Mouse (Mus musculus) embryonic facial prominence, embryonic 13.5 days (tissue): Measurements from ENCODE around the gene Nphp4. TPM values are rescaled to one million over a fixed set of nuclear protein-coding genes. Genes with fewer than 3 reads are reported as not detected.
"Not testable (repeated sequence)": the region's sequence is repeated elsewhere in the genome, so short reads cannot be mapped to it uniquely, and the experiment has no call there.

Experiments used
- ATAC-seq: fragments of 200-750 bp; cut with Nextera tagmentation; 2 replicates; pipeline ENCODE4 v1.8.0; 2017; ENCODE audit warnings: low read depth; ENCODE audit not compliant: insufficient number of reproducible peaks, insufficient read depth, low FRiP score, low TSS enrichment
- H3K27ac ChIP-seq: fragments of 300-500 bp; sonication (generic); 2 replicates; pipeline ENCODE4 v1.5.1; 2015; ENCODE audit warnings: moderate library complexity, mild to moderate bottlenecking, inconsistent platforms
- H3K27me3 ChIP-seq: fragments of 300-500 bp; sonication (generic); 2 replicates; pipeline ENCODE4 v1.6.1; 2015; ENCODE audit warnings: mild to moderate bottlenecking, inconsistent platforms
- H3K36me3 ChIP-seq: fragments of 300-500 bp; sonication (generic); 2 replicates; pipeline ENCODE4 v1.6.1; 2015; ENCODE audit warnings: mild to moderate bottlenecking, inconsistent platforms
- H3K4me1 ChIP-seq: fragments of 300-500 bp; sonication (generic); 2 replicates; pipeline ENCODE4 v1.6.1; 2015; ENCODE audit warnings: inconsistent platforms
- H3K4me2 ChIP-seq: fragments of 300-500 bp; sonication (generic); 2 replicates; pipeline ENCODE4 v1.6.1; 2015; ENCODE audit warnings: moderate library complexity, mild to moderate bottlenecking, inconsistent platforms
- H3K4me3 ChIP-seq: fragments of 300-500 bp; sonication (generic); 2 replicates; pipeline ENCODE4 v1.5.1; 2015; ENCODE audit warnings: mild to moderate bottlenecking, inconsistent platforms
- H3K9ac ChIP-seq: fragments of 300-500 bp; sonication (generic); 2 replicates; pipeline ENCODE4 v1.6.1; 2015; ENCODE audit warnings: mild to moderate bottlenecking, inconsistent platforms
- H3K9me3 ChIP-seq: fragments of 300-500 bp; sonication (generic); 2 replicates; pipeline ENCODE4 v1.6.1; 2016; ENCODE audit warnings: inconsistent platforms
- WGBS: fragments of 180-500 bp; shearing (Covaris S2); methylation state at CpG from one replicate; pipeline ENCODE4 v1.1.7; 2015; ENCODE audit warnings: mixed read lengths; 5-methylcytosine and 5-hydroxymethylcytosine counted together
- polyA plus RNA-seq: library from polyadenylated mRNA; unstranded; fragments of >200 nt; fragmentation: Nextera tagmentation; extraction: Ambion mirVana; gene quantifications from 2 replicates; pipeline ENCODE4 v1.2.1, GENCODE M21; 2015

Gene Nphp4
- polyA plus RNA-seq, 1 experiment from 2014 or later = 2.8 TPM

- ATAC-seq = no peak
- H3K4me2 ChIP-seq = no peak overlapping the region
- H3K27me3 ChIP-seq = no peaks in the 10 kb centered on the region
- WGBS = 22% methylated on average over 9 of the region's 9 CpGs
- peaks cover 15% of the 10 kb centered on the region; the same call in 1 of the 2 replicates for H3K36me3 ChIP-seq
- H3K9me3 ChIP-seq = 0 out of 2 replicates have a peak, but pooled peaks cover 2% of the 10 kb centered on the region
- H3K9ac ChIP-seq = no peak overlapping the region
- no peak overlapping the region for H3K27ac ChIP-seq
- H3K4me1 ChIP-seq = no peaks in the 10 kb centered on the region
- H3K4me3 ChIP-seq = no peak overlapping the region
These were observed 64.7 kb downstream of the Nphp4 start for GRCm38 (mm10) chr4:152541172-152541571.

GRCm38 (mm10) chr4:152542447-152542846 is 65.9 kb downstream of the Nphp4 start:
- peaks cover 15% of the 10 kb centered on the region; the same call in 1 of the 2 replicates for H3K36me3 ChIP-seq
- WGBS = 98% methylated on average over 11 of the region's 11 CpGs
- no peak overlapping the region for H3K9ac ChIP-seq
- H3K9me3 ChIP-seq = 0 out of 2 replicates have a peak, but pooled peaks cover 2% of the 10 kb centered on the region
- ATAC-seq = no peak
- peaks cover 3% of the 10 kb centered on the region; the same call in 1 of the 2 replicates for H3K4me1 ChIP-seq
- H3K27me3 ChIP-seq = no peaks in the 10 kb centered on the region; the same call in none of the 2 replicates
- H3K4me2 ChIP-seq = no peak overlapping the region
- no peak overlapping the region for H3K27ac ChIP-seq
- H3K4me3 ChIP-seq = no peak overlapping the region

- Histone ChIP-seq H3K9ac (no peak overlapping the region), H3K36me3 (peaks cover 15% of the 10 kb centered on the region), H3K27ac (no peak overlapping the region), H3K4me3 (no peak overlapping the region), H3K27me3 (no peaks in the 10 kb centered on the region; the same call in none of the 2 replicates), H3K4me2 (no peak overlapping the region), H3K4me1 (peaks cover 13% of the 10 kb centered on the region), H3K9me3 (0 out of 2 replicates have a peak, but pooled peaks cover 2% of the 10 kb centered on the region)
- ATAC-seq = no peak
- 64% methylated on average over 8 of the region's 8 CpGs for WGBS
These were observed 70.0 kb downstream of the Nphp4 start for GRCm38 (mm10) chr4:152546481-152546880.

GRCm38 (mm10) chr4:152547886-152548663 is 71.6 kb downstream of the Nphp4 start:
- no peak for ATAC-seq
- Histone ChIP-seq H3K27ac (no peak overlapping the region), H3K36me3 (peaks cover 5% of the 10 kb centered on the region), H3K4me2 (peak overlapping the region; percentile 32), H3K4me3 (no peak overlapping the region), H3K9me3 (0 out of 2 replicates have a peak, but pooled peaks cover 2% of the 10 kb centered on the region), H3K4me1 (peaks cover 13% of the 10 kb centered on the region), H3K9ac (peak overlapping the region; percentile 32; the same call in 1 of the 2 replicates), H3K27me3 (no peaks in the 10 kb centered on the region; the same call in none of the 2 replicates)
- WGBS = 41% methylated on average over 37 of the region's 37 CpGs

GRCm38 (mm10) chr4:152549507-152550202 is 73.1 kb downstream of the Nphp4 start:
- Histone ChIP-seq H3K27ac (no peak overlapping the region), H3K9me3 (0 out of 2 replicates have a peak, but pooled peaks cover 2% of the 10 kb centered on the region), H3K4me2 (no peak overlapping the region), H3K4me3 (no peak overlapping the region), H3K9ac (no peak overlapping the region), H3K36me3 (peaks cover 5% of the 10 kb centered on the region), H3K4me1 (peaks cover 13% of the 10 kb centered on the region), H3K27me3 (no peaks in the 10 kb centered on the region; the same call in none of the 2 replicates)
- WGBS = 91% methylated on average over 18 of the region's 18 CpGs
- no peak for ATAC-seq

GRCm38 (mm10) chr4:152550203-152550549 is 73.7 kb downstream of the Nphp4 start:
- peaks cover 4% of the 10 kb centered on the region for H3K36me3 ChIP-seq
- H3K4me1 ChIP-seq = peaks cover 13% of the 10 kb centered on the region
- 0 out of 2 replicates have a peak, but pooled peaks cover 2% of the 10 kb centered on the region for H3K9me3 ChIP-seq
- H3K4me3 ChIP-seq = no peak overlapping the region
- 77% methylated on average over 6 of the region's 6 CpGs for WGBS
- H3K27ac ChIP-seq = no peak overlapping the region
- H3K4me2 ChIP-seq = no peak overlapping the region
- ATAC-seq = no peak
- H3K27me3 ChIP-seq = no peaks in the 10 kb centered on the region; the same call in none of the 2 replicates
- no peak overlapping the region for H3K9ac ChIP-seq

GRCm38 (mm10) chr4:152553582-152554285 is 77.2 kb downstream of the Nphp4 start:
- Histone ChIP-seq H3K4me1 (peaks cover 11% of the 10 kb centered on the region), H3K27ac (no peak overlapping the region), H3K36me3 (no peaks in the 10 kb centered on the region; the same call in 1 of the 2 replicates), H3K9me3 (no peaks in the 10 kb centered on the region), H3K4me2 (no peak overlapping the region), H3K27me3 (no peaks in the 10 kb centered on the region), H3K9ac (0 out of 2 replicates have a peak overlapping the region, but pooled peaks have one; percentile 2), H3K4me3 (no peak overlapping the region)
- no peak for ATAC-seq
- 90% methylated on average over 8 of the region's 8 CpGs for WGBS

GRCm38 (mm10) chr4:152554421-152554820 is 77.9 kb downstream of the Nphp4 start:
- no peaks in the 10 kb centered on the region for H3K27me3 ChIP-seq
- ATAC-seq = no peak
- peaks cover 11% of the 10 kb centered on the region for H3K4me1 ChIP-seq
- no peaks in the 10 kb centered on the region for H3K9me3 ChIP-seq
- H3K9ac ChIP-seq = 0 out of 2 replicates have a peak overlapping the region, but pooled peaks have one; percentile 2
- no peak overlapping the region for H3K27ac ChIP-seq
- WGBS = 63% methylated on average over 18 of the region's 18 CpGs
- H3K4me2 ChIP-seq = no peak overlapping the region
- no peaks in the 10 kb centered on the region; the same call in 1 of the 2 replicates for H3K36me3 ChIP-seq
- H3K4me3 ChIP-seq = no peak overlapping the region

- H3K9me3 ChIP-seq, ATAC-seq, H3K4me3 ChIP-seq, H3K36me3 ChIP-seq, H3K4me2 ChIP-seq, H3K27ac ChIP-seq, H3K27me3 ChIP-seq, H3K9ac ChIP-seq: not testable (repeated sequence)
- WGBS = 73% methylated on average over 3 of the region's 3 CpGs
- peaks cover 14% of the 10 kb centered on the region for H3K4me1 ChIP-seq
These were observed 79.3 kb downstream of the Nphp4 start for GRCm38 (mm10) chr4:152555806-152556205.

- no peaks in the 10 kb centered on the region for H3K36me3 ChIP-seq
- H3K4me1 ChIP-seq = peaks cover 14% of the 10 kb centered on the region
- H3K4me3 ChIP-seq = no peak overlapping the region
- no peaks in the 10 kb centered on the region for H3K27me3 ChIP-seq
- 28% methylated on average over 17 of the region's 17 CpGs for WGBS
- ATAC-seq = no peak
- no peaks in the 10 kb centered on the region for H3K9me3 ChIP-seq
- H3K9ac ChIP-seq = 0 out of 2 replicates have a peak overlapping the region, but pooled peaks have one; percentile 27
- H3K4me2 ChIP-seq = no peak overlapping the region
- H3K27ac ChIP-seq = no peak overlapping the region
These were observed 81.7 kb downstream of the Nphp4 start for GRCm38 (mm10) chr4:152558246-152558645.

GRCm38 (mm10) chr4:152568006-152568405 is 91.5 kb downstream of the Nphp4 start:
- peaks cover 9% of the 10 kb centered on the region for H3K27me3 ChIP-seq
- H3K9ac ChIP-seq = no peak overlapping the region
- H3K27ac ChIP-seq = no peak overlapping the region
- no peak overlapping the region for H3K4me3 ChIP-seq
- H3K4me2 ChIP-seq = no peak overlapping the region
- H3K36me3 ChIP-seq = no peaks in the 10 kb centered on the region
- H3K9me3 ChIP-seq = no peaks in the 10 kb centered on the region
- 68% methylated on average over 4 of the region's 4 CpGs for WGBS
- peaks cover 9% of the 10 kb centered on the region for H3K4me1 ChIP-seq
- no peak for ATAC-seq
